Mouse (Mus musculus) small intestine, adult 2 months (tissue): ENCODE data around the gene Lnx1. TPM values are rescaled to one million over a fixed set of nuclear protein-coding genes. Genes with fewer than 3 reads are reported as not detected.

Source experiments
- H3K27ac ChIP-seq: fragments of 200-500 bp; 2 replicates; pipeline ENCODE4 v1.5.1; 2012; ENCODE audit warnings: low read depth, low read length, control low read depth, inconsistent platforms; ENCODE audit not compliant: insufficient read depth
- H3K27me3 ChIP-seq: fragments of 200-500 bp; 2 replicates; pipeline ENCODE4 v1.6.1; 2012; ENCODE audit warnings: mild to moderate bottlenecking, moderate library complexity, low read length, inconsistent platforms; ENCODE audit not compliant: control insufficient read depth, insufficient read depth
- H3K36me3 ChIP-seq: fragments of 200-500 bp; 2 replicates; pipeline ENCODE4 v1.6.1; 2012; ENCODE audit warnings: mild to moderate bottlenecking, low read length, control low read depth, inconsistent platforms; ENCODE audit not compliant: control insufficient read depth, insufficient read depth
- H3K4me1 ChIP-seq: fragments of 200-500 bp; 2 replicates; pipeline ENCODE4 v1.6.1; 2012; ENCODE audit warnings: low read length, inconsistent platforms, mixed read lengths; ENCODE audit not compliant: control insufficient read depth, insufficient read depth, insufficient read length
- H3K4me3 ChIP-seq: fragments of 200-500 bp; 2 replicates; pipeline ENCODE4 v1.5.1; 2012; ENCODE audit warnings: low read depth, mild to moderate bottlenecking, control low read depth, inconsistent platforms, low read length, moderate library complexity
- CTCF ChIP-seq: fragments of 200-500 bp; IDR thresholded peaks from 2 replicates; pipeline ENCODE4 v1.5.1; 2012; ENCODE audit warnings: low read depth, mild to moderate bottlenecking, control low read depth, inconsistent platforms, low read length, moderate library complexity, mixed read lengths; ENCODE audit not compliant: insufficient replicate concordance, insufficient read length; ENCODE audit errors: extremely low read depth
- POLR2A ChIP-seq: fragments of 200-500 bp; IDR thresholded peaks from 2 replicates; pipeline ENCODE4 v1.6.1; 2012; ENCODE audit warnings: low read depth, mild to moderate bottlenecking, control low read depth, inconsistent platforms, low read length, moderate library complexity
- WGBS: fragments of 180-500 bp; shearing (Covaris S2); methylation state at CpG from one replicate; pipeline ENCODE4 v1.1.7; 2018; 5-methylcytosine and 5-hydroxymethylcytosine counted together
- polyA plus RNA-seq: library from polyadenylated mRNA; depleted of rRNA; stranded (reverse); fragments of >200 nt; gene quantifications from 2 replicates; pipeline ENCODE4 v1.2.3, GENCODE M21; 2012

Lnx1 gene
- polyA plus RNA-seq, 1 experiment = 21.1 TPM

DNA sequence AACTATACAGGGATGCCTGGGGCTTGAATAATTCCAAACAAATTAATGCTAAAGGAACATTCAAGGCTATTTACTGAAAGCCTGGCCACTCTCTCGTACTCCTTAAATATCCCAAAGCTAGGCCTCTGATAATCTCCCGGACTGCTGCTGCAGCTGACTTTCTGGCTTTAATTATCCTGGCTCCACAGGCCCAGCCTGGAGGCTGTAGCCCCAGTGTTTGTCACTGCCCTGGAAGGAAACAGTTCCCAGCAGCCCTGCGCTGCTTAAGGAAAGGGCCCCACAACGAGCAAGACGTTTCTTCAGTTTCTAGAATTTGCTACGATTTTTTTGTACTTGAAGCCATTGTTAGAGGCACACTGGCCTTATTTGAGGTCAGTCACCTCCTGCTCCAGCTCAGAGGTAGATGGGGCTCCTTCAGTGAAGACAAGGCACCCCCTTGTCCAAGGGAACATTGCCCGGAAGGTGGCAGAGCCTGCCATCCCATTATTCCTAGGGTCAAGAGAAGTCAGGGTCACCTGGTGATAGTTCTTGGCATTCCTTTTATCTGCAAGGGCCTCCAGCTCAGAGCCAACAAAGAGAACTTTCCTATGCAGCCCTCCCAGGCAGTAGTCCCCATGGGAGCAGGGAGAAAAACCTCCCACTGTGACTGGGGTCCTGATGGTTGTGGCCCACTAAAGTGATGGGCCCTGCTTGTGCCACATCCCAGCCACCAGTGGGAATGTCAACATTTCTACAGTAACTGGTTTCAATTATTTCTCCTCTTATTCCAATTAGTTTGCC lies 80.8 kb downstream of the Lnx1 start:
- TF ChIP-seq POLR2A (no peak), CTCF (no peak)
- Histone ChIP-seq H3K27me3 (no peaks in the 10 kb centered on the region), H3K4me1 (peaks cover 6% of the 10 kb centered on the region; the same call in 1 of the 2 replicates), H3K27ac (no peak overlapping the region), H3K4me3 (no peak overlapping the region), H3K36me3 (peaks cover 30% of the 10 kb centered on the region)
- WGBS = 84% methylated on average over 7 of the region's 7 CpGs

DNA sequence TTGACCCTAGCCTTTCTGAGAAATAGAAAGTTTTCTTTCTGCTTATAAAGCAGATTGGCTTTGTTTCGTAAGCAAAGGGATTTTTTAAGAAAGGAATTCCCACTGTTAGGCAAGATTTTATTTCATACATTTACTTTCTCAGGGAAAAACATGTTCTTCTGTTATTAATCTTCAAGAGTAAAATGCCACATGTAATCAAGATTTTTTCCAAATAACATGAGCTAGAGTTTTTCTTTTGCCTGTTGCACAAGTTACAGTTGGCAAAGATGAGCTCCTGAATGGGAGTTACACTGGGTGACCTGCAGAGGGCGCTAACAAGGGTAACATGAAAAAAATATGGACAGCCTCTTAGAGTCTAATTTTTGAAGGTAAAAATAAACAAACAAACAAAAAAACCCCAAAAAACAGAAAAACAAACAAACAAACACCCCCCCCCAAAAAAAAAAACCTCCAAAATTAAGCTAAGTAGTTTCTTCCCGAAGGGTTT lies 84.1 kb downstream of the Lnx1 start:
- WGBS = 63% methylated on average over 3 of the region's 3 CpGs
- Histone ChIP-seq H3K36me3 (peaks cover 18% of the 10 kb centered on the region), H3K4me3 (no peak overlapping the region), H3K4me1 (peaks cover 8% of the 10 kb centered on the region; the same call in 1 of the 2 replicates), H3K27me3 (no peaks in the 10 kb centered on the region), H3K27ac (no peak overlapping the region)
- TF ChIP-seq CTCF (no peak), POLR2A (no peak)

DNA sequence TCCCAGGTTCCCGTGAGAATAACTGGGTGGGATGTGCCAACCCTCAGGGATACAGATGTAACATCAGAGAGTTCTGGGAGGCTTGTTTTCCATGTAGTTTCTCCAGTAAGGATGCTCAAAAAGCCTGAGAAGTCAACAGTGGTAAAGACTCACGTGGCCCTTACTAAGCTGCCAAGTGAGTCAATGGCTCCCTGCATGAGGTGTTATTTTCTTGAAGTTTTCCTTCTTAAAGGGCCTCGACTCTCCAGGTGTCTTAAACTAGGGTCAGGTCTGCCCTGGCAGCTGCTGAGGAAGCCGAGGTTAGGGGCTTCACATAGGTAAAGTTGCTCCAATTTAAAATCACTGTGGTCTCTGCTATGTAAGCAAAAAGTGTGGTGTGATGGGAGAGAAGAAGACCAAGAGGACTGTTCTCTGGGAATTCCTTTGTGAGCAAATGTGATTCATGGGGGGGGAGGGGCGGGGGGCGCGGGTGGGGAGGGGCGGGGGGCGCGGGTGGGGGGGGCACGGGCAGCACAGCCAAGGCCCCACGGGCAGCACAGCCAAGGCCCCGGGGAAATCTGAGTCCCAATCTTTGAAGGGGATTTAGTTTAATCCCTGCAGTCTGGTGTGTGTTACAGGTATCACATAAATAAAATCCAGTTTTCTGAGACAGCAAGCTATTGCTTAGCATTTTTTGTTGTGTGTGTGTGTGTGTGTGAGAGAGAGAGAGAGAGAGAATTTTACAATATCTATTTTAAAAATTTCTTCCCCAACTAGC lies 84.7 kb downstream of the Lnx1 start:
- no peak overlapping the region for H3K27ac ChIP-seq
- peaks cover 9% of the 10 kb centered on the region; the same call in 1 of the 2 replicates for H3K4me1 ChIP-seq
- H3K36me3 ChIP-seq = peaks cover 15% of the 10 kb centered on the region
- no peaks in the 10 kb centered on the region for H3K27me3 ChIP-seq
- H3K4me3 ChIP-seq = no peak overlapping the region
- WGBS = 76% methylated on average over 13 of the region's 13 CpGs
- TF ChIP-seq CTCF (no peak), POLR2A (no peak)

- TF ChIP-seq CTCF (no peak), POLR2A (no peak)
- peak overlapping the region; percentile 37; the same call in 1 of the 2 replicates for H3K27ac ChIP-seq
- H3K4me3 ChIP-seq = no peak overlapping the region
- H3K27me3 ChIP-seq = no peaks in the 10 kb centered on the region
- 17% methylated on average over 18 of the region's 18 CpGs for WGBS
- peaks cover 14% of the 10 kb centered on the region for H3K36me3 ChIP-seq
- peaks cover 14% of the 10 kb centered on the region; the same call in 1 of the 2 replicates for H3K4me1 ChIP-seq
Measured at GRCm38 (mm10) chr5:74613491-74614151, 89.1 kb downstream of the Lnx1 start.

DNA sequence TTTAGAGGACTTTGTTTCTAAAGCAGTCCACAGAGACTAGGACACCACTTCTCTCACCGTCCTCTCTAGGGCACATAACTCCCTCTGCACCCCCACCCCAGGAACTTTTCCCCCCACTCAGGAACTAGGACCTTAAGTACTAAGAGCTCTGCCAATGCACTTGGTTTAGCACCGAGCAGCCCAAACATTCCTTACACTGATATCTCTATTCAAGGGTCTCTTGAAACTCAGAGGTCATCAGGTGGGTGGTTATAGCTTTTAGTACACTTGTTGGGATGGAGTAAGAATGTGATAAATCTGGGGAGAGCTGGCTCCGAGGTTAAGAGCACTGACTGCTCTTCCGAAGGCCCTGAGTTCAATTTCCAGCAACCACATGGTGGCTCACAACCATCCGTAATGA lies 90.0 kb downstream of the Lnx1 start:
- no peak for TF ChIP-seq CTCF
- TF ChIP-seq POLR2A = no peak
- Histone ChIP-seq H3K4me3 (no peak overlapping the region), H3K36me3 (peaks cover 14% of the 10 kb centered on the region), H3K27ac (no peak overlapping the region), H3K27me3 (no peaks in the 10 kb centered on the region), H3K4me1 (peaks cover 14% of the 10 kb centered on the region; the same call in 1 of the 2 replicates)
- WGBS = 88% methylated on average over 5 of the region's 5 CpGs

GRCm38 (mm10) chr5:74610511-74610910 lies 92.2 kb downstream of the Lnx1 start:
- H3K27ac ChIP-seq = no peak overlapping the region
- TF ChIP-seq CTCF (no peak), POLR2A (no peak)
- no peak overlapping the region for H3K4me3 ChIP-seq
- H3K36me3 ChIP-seq = peaks cover 20% of the 10 kb centered on the region
- H3K4me1 ChIP-seq = peaks cover 14% of the 10 kb centered on the region; the same call in 1 of the 2 replicates
- H3K27me3 ChIP-seq = no peaks in the 10 kb centered on the region
- WGBS = 81% methylated on average over 10 of the region's 10 CpGs
